Mouse (Mus musculus) adrenal gland, postnatal 36 days (tissue): ENCODE measurements around the gene Zcchc14. TPM values are rescaled to one million over a fixed set of nuclear protein-coding genes. Genes with fewer than 3 reads are reported as not detected.

Experiments used
- DNase-seq, 2 experiments: peaks; one replicate each; pipeline ENCODE4 v3.0.0; 2021; ENCODE audit warnings: mixed read lengths in 1 of 2
- total RNA-seq, 2 experiments: library from RNA; stranded (reverse); gene quantifications; 2 replicates each; pipeline ENCODE4 v1.2.3; 2021

Zcchc14 gene
- total RNA-seq, 2 experiments from 2014 or later = 43.4 to 53.4 TPM

- no peak for DNase-seq
Observed at GRCm38 (mm10) chr8:121551065-121551985, 101.4 kb downstream of the Zcchc14 start.

GRCm38 (mm10) chr8:121550056-121550455 is 102.6 kb downstream of the Zcchc14 start:
- no peak for DNase-seq

Other genes with a start within 250 kb of the Zcchc14 start
- not detected for gene 1700018B08Rik, start 108.6 kb downstream of the Zcchc14 start, total RNA-seq
- 10 to 100 TPM; 45.4 to 54.8 TPM for gene Fbxo31, start 74.1 kb downstream of the Zcchc14 start, total RNA-seq
- gene Map1lc3b, start 62.5 kb downstream of the Zcchc14 start, total RNA-seq = 100 to 1,000 TPM; 179 to 206 TPM
- 1 to 10 TPM; 1.1 to 1.8 TPM for gene Jph3, start 76.7 kb upstream of the Zcchc14 start, total RNA-seq
- gene Klhdc4, start 176.7 kb upstream of the Zcchc14 start, total RNA-seq = 10 to 100 TPM; 22.7 to 23.1 TPM